Mouse (Mus musculus): ENCODE results near the gene Lacc1.

Lacc1 gene

GRCm38 (mm10) chr14:76981176-76981575 is 55.5 kb downstream of the Lacc1 start:
- in situ Hi-C loops (cut with MboI, MseI) = no loop called here

- in situ Hi-C loops (cut with MboI, MseI) = no loop called here
These were observed 57.1 kb downstream of the Lacc1 start for GRCm38 (mm10) chr14:76979569-76979968.

Data from T-helper 2 cell (primary cell).